Mouse (Mus musculus) thymus, postnatal 14 days (tissue): ENCODE measurements around the gene Ccnjl.

Experiments
- DNase-seq: peaks from one replicate; pipeline ENCODE4 v3.0.0; 2021

Ccnjl gene

DNA sequence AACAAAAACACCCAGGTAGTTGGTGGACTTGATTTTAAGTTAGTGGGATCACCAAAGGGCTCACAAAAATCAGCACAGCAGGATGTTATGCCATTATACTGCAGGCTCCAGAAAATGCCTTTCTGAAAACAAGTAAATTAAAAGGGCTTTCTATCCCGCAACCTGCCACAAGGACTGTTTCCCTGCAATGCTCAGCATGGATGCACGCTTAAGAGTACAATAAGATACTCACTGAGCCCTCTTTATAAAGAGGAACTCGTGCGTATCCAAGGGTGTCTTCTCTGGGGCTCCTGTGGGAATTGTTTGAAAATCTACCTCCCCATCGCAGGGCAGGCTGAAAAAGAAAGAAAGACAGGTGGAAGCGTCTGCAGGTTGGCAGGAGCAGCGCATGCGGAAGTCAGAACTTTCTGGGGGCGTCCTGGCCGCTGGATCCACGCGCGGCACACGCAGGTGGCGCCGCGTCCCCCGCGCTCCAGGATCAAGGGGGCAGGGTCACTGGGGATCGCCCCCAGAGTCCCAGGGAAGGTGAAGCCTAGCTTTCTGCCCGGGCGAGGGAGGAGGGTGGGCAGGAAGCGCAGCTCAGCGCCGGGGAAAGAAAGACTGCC lies 404 bp upstream of the Ccnjl start:
- no peak for DNase-seq

DNA sequence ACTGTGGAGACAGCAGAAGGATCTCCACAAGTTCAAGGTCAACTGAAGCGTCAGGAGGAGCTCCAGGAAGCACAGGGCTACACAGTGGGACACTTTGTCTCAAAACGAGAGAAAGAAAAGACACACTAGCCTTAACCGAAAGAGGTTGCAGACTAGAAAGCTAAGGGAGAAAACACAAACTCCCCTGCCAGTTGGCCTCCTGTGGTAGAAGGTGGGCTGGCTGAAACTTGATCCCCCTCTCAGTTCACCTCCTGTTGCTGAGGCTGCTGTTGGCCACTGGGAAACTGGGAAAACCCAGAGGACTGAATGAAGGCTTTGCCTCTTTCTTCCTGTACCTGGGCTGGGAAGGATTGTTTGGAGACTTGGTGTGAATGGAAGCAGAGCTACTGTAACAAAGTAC lies 1.5 kb downstream of the Ccnjl start:
- DNase-seq, result no peak

- DNase-seq, result no peak
Measured at GRCm38 (mm10) chr11:43531619-43532018, 3.0 kb downstream of the Ccnjl start.

DNA sequence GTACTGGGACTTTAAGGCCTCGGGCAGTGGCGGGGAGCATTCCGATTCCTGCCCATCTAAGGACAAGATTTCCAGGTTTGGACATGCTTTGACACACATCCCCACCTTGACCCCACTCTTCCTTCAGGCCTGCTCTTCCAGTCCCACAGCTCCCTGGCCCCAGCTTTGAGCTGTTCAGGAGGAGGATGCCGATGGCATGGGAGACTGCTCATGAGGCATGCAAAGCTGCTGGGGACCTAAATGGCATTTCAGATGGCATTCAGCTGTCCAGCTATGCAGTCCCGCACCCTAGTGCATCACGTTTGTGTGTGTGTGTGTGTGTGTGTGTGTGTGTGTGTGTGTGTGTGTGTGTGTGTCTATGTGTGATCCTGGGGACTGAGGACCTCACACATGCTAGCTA lies 8.5 kb downstream of the Ccnjl start:
- no peak for DNase-seq

GRCm38 (mm10) chr11:43539863-43540262 lies 11.3 kb downstream of the Ccnjl start:
- no peak for DNase-seq

GRCm38 (mm10) chr11:43543711-43544466 lies 15.3 kb downstream of the Ccnjl start:
- DNase-seq, result no peak

DNA sequence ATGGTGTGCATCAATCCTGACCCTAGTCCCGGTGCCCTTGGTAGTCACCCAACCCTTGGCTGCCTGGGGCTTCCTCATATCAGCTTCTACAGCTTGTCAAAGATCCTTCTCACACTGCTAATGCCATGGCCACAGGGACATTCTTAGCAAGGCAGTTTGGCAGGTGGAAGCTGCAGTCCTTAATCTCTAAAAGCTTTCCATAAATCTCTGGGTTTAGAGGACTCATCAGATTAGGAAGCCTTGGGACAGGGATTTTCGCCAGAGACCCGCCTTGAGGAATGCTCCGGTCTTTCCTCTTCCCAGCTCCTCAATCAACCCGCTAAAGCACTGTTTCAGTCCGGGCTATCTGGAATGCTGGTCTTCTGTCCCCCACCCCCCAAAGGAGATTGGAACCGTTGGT lies 16.2 kb downstream of the Ccnjl start:
- no peak for DNase-seq

DNA sequence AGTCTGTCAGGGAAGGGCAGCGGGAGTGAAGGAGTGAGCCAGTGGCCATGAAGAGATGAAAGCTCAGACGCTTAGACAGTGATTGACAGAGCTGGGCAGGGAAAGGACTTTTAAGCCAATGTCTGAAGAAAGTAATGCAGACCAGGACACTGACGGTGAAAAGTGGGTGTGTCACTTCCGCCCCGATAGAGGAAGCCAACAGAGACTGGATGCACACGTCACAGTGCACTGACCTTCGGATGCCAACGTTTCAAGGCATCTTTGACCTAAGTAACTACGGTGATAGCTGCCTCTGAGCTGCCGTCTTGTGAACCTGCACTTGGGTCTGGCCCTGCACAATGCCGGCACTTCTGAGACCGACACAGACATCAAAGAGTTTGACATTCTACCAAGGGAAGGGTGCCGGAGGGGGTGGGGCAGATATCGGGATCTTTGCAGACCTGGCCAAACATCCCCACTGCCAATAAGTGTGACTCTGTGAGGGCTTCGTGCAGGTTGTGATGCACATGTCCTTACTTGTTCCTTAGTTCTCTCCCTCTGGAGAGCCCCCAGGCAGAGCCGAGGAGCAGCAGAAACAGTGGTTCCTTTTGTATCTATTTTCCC lies 17.4 kb downstream of the Ccnjl start:
- no peak for DNase-seq

GRCm38 (mm10) chr11:43546678-43547077 lies 18.1 kb downstream of the Ccnjl start:
- no peak for DNase-seq

DNA sequence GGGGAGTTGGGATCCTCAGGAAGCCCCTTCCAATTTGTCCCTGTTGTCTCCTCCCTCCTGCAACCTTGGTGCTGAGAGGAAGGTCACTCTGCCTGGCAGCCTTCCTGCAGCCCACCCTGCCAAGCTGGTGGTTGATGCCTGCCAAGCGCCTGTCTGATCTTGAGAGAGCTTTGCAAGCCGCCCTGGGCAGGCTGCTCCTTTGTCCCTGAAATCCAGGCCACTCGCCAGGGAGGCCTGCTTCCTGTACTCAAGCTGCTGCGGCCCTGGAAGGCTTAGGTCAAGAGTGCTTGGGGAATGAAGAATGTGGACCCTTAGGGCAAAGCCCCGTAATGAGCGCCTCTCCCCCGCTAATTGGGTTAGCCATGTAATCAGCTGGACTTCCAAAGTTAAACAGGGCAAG lies 19.6 kb downstream of the Ccnjl start:
- DNase-seq, result no peak

GRCm38 (mm10) chr11:43548657-43549435 lies 20.3 kb downstream of the Ccnjl start:
- no peak for DNase-seq

DNA sequence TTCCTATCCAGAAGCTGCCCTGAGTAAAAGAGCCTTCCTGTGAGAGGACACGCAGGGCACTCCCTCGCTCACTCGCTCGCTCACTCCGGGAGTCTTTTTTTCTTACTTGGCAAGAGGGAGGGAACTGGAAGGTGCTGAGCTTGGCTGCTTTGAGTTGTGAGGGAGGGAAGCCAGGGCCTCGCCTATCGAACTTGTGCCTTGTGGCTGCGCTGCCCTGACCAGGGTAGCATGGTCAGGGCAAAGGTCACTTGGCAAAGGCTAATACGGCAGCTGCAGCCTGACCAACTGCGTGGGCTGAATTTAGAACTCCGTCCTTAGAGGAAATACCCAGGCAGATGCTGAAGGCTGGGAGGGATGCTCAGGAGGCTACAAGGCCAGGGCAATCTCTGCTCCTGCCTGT lies 21.1 kb downstream of the Ccnjl start:
- no peak for DNase-seq

DNA sequence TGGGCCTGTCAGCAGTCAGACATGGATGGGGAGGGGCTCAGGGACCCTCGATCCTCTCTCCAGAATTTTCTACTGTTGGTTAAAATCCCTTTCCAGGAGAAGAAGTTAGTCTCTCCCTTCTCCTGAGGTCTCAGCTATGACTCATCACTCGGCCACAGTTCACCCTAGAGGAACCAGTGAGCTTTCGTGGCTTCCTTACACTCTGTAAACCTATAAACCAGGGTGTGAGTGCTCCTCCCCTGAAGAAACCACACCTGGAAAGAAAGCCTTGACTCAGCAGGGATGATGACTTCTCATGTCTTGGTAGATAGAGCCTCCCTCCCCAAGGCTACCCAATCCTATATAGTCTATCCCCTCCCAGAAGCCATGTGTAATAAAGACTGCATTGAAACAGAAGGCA lies 23.2 kb downstream of the Ccnjl start:
- DNase-seq, result no peak

- no peak for DNase-seq
Measured at GRCm38 (mm10) chr11:43552675-43553074, 24.1 kb downstream of the Ccnjl start.

- DNase-seq, result no peak
Measured at GRCm38 (mm10) chr11:43556538-43556937, 28.0 kb downstream of the Ccnjl start.

GRCm38 (mm10) chr11:43559515-43560292 lies 31.1 kb downstream of the Ccnjl start:
- DNase-seq, result no peak

GRCm38 (mm10) chr11:43563654-43564244 lies 35.2 kb downstream of the Ccnjl start:
- no peak for DNase-seq

DNA sequence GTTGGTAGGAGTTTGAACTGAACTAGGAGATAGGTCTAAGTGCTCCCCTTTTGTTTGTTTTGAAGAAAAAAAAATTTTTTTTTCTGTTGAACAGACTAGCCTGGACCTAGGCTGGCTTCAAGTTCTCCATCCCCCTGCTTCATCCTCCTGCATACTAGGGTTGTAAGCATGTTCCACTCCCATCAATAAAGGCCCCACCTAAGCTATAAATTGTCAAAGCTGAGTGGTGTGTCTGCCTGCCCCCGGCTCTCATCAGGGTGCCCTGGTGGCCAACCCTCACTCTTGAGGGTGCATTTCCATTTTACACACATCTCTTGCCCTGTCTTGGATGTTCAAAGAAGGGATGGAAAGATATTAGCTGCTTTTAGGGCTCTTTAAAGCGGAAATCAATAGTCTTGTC lies 36.8 kb downstream of the Ccnjl start:
- DNase-seq, result no peak

GRCm38 (mm10) chr11:43565852-43566251 lies 37.3 kb downstream of the Ccnjl start:
- no peak for DNase-seq

- no peak for DNase-seq
Measured at GRCm38 (mm10) chr11:43566696-43567095, 38.1 kb downstream of the Ccnjl start.

DNA sequence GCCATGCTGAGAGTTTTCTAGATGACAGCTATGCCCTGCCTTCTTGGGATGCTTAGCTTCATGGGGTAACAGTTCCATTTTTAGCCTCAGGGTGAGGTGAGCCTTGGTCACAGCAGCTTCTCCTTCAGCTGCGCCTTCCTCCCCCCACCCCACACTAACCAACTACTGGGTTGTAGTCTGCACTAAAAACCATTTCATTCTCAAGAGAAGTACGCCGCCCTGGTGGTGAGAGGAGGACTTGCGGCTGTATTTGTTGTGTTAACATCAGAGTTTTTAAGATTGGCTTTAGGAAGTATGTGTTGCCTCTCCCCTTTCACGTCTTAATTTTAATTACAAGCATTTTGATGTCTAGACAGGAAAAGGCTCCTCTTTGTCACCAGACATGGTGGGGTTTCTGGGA lies 39.7 kb downstream of the Ccnjl start:
- DNase-seq, result peak; percentile 67

GRCm38 (mm10) chr11:43569188-43569587 lies 40.6 kb downstream of the Ccnjl start:
- DNase-seq, result no peak
